Mouse (Mus musculus) intestine, postnatal 0 days (tissue): ENCODE measurements around the gene Actg1. TPM values are rescaled to one million over a fixed set of nuclear protein-coding genes. Genes with fewer than 3 reads are reported as not detected.

Source experiments
- ATAC-seq: fragments of 200-750 bp; cut with Nextera tagmentation; 2 replicates; pipeline ENCODE4 v1.8.0; 2017; ENCODE audit warnings: mild to moderate bottlenecking, moderate TSS enrichment, moderate library complexity
- H3K27ac ChIP-seq: fragments of 300-500 bp; sonication (generic); 2 replicates; pipeline ENCODE4 v1.5.1; 2014; ENCODE audit warnings: mild to moderate bottlenecking, low read depth, low read length, moderate library complexity
- H3K27me3 ChIP-seq: fragments of 300-500 bp; sonication (generic); replicated peaks from 2 replicates; pipeline ENCODE4 v1.6.1; 2014; ENCODE audit warnings: low read length, mixed read lengths; ENCODE audit not compliant: control insufficient read depth, insufficient read depth
- H3K36me3 ChIP-seq: fragments of 300-500 bp; sonication (generic); 2 replicates; pipeline ENCODE4 v1.6.1; 2014; ENCODE audit warnings: mild to moderate bottlenecking, moderate library complexity; ENCODE audit not compliant: control insufficient read depth, insufficient read depth
- H3K4me1 ChIP-seq: fragments of 300-500 bp; sonication (generic); replicated peaks from 2 replicates; pipeline ENCODE4 v1.6.1; 2014; ENCODE audit warnings: antibody characterized with exemption, low read length, mixed read lengths; ENCODE audit not compliant: control insufficient read depth, insufficient read depth
- H3K4me2 ChIP-seq: fragments of 300-500 bp; sonication (generic); replicated peaks from 2 replicates; pipeline ENCODE4 v1.6.1; 2014; ENCODE audit warnings: low read depth, mild to moderate bottlenecking, moderate library complexity
- H3K4me3 ChIP-seq: fragments of 300-500 bp; sonication (generic); 2 replicates; pipeline ENCODE4 v1.5.1; 2014; ENCODE audit warnings: low read depth, low read length
- H3K9ac ChIP-seq: fragments of 300-500 bp; sonication (generic); 2 replicates; pipeline ENCODE4 v1.6.1; 2014; ENCODE audit warnings: mild to moderate bottlenecking, low read depth, low read length
- H3K9me3 ChIP-seq: fragments of 300-500 bp; sonication (generic); 2 replicates; pipeline ENCODE4 v1.6.1; 2016; ENCODE audit warnings: mixed run types; ENCODE audit not compliant: control insufficient read depth
- CTCF ChIP-seq: sonication (generic); IDR thresholded peaks from 2 replicates; pipeline ENCODE4 v1.5.1; 2016; ENCODE audit warnings: low read depth, mild to moderate bottlenecking, control low read depth, antibody characterized with exemption, moderate library complexity
- WGBS: fragments of 180-500 bp; shearing (Covaris S2); extraction: QIAGEN DNeasy Blood & Tissue Kit; methylation state at CpG from one replicate; pipeline ENCODE4 v1.1.7; 2014; 5-methylcytosine and 5-hydroxymethylcytosine counted together
- polyA plus RNA-seq: library from polyadenylated mRNA; unstranded; fragments of >200 nt; fragmentation: Nextera tagmentation; extraction: Ambion mirVana; gene quantifications from 2 replicates; pipeline ENCODE4 v1.2.1, GENCODE M21; 2015

Actg1 gene
- polyA plus RNA-seq, 1 experiment from 2014 or later: 1,513 TPM

GRCm38 (mm10) chr11:120376302-120377160 is 28.2 kb upstream of the Actg1 start:
- Histone ChIP-seq H3K27ac (no peak overlapping the region), H3K4me1 (0 out of 2 replicates have a peak, but pooled peaks cover 3% of the 10 kb centered on the region), H3K9me3 (no peaks in the 10 kb centered on the region), H3K27me3 (no peaks in the 10 kb centered on the region), H3K4me2 (no peak overlapping the region), H3K9ac (no peak overlapping the region), H3K36me3 (peaks cover 70% of the 10 kb centered on the region), H3K4me3 (no peak overlapping the region)
- TF ChIP-seq CTCF: no peak
- ATAC-seq: no peak
- 92% methylated on average over 17 of the region's 17 CpGs for WGBS

- 92% methylated on average over 10 of the region's 10 CpGs for WGBS
- ATAC-seq: no peak
Measured at GRCm38 (mm10) chr11:120375324-120375723, 27.0 kb upstream of the Actg1 start.

DNA sequence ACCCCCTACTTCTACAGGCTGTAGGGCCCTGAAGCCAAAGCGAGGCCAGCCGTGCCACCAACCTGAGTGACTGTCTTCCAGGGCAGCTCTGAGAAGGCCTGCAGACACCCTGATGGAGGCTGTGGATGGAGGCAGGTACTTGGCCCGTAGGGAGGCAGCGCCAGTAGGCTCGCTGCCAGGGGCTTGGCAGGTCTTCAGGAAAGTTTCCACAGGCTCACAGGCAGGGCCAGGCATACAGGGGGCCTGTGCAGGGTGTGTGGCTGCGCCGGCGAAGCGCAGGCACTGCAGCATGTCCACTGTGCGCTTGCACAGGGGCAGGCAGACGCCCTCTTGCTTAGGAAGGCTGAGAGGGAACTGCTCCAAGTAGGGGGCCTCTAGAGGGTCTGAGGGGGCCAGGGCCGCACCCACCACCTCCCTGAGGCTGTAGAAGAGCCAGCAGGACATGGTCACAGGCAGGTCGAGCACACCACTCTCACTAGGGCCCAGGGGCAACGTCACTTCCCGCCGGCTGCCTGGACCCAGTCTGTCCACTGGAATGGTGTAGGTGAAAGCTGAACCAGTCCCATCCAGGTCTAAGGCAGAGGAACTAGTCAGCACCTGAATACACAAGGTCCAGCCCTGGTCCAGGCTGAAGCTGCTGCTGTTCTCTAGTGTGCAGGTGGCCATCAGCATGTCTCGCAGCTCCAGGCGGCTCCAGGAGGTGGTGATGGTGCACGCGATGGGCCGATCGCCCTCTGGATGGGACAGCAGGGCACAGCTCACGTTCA is 25.7 kb upstream of the Actg1 start:
- no peak overlapping the region for H3K4me3 ChIP-seq
- H3K27me3 ChIP-seq: no peaks in the 10 kb centered on the region
- WGBS: 86% methylated on average over 23 of the region's 23 CpGs
- H3K9me3 ChIP-seq: no peaks in the 10 kb centered on the region
- TF ChIP-seq CTCF: no peak
- no peak overlapping the region for H3K9ac ChIP-seq
- H3K27ac ChIP-seq: no peak overlapping the region
- H3K36me3 ChIP-seq: peaks cover 66% of the 10 kb centered on the region
- no peak for ATAC-seq
- H3K4me1 ChIP-seq: 0 out of 2 replicates have a peak, but pooled peaks cover 2% of the 10 kb centered on the region
- H3K4me2 ChIP-seq: no peak overlapping the region

More at GRCm38 (mm10) chr11:120375324-120375723, 27.0 kb upstream of the Actg1 start:
- no peaks in the 10 kb centered on the region for H3K9me3 ChIP-seq
- no peak overlapping the region for H3K9ac ChIP-seq
- no peak for TF ChIP-seq CTCF
- H3K4me1 ChIP-seq: 0 out of 2 replicates have a peak, but pooled peaks cover 3% of the 10 kb centered on the region
- no peak overlapping the region for H3K27ac ChIP-seq
- H3K4me2 ChIP-seq: no peak overlapping the region
- H3K36me3 ChIP-seq: peaks cover 72% of the 10 kb centered on the region
- no peak overlapping the region for H3K4me3 ChIP-seq
- no peaks in the 10 kb centered on the region for H3K27me3 ChIP-seq

DNA sequence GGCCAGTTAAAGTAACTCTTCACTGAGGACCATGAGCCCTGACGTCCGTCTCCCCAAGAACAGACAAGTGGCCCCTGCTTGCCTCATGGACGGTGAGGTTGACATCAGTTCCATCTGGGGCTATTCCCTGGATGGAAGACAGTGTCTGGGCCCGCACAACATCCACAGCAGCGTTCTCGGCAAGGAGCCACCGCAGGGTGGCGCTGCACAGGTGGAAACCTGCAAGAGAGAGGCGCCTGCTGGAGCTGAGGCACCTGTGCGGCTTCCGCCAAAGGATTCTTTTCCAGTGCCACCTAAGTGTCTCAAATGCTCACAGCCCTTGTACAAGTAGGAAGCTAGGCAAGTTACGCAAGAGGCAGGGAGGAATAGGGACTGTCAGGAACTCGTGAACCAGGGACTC is 24.7 kb upstream of the Actg1 start:
- no peak for ATAC-seq
- peaks cover 66% of the 10 kb centered on the region for H3K36me3 ChIP-seq
- 70% methylated on average over 13 of the region's 13 CpGs for WGBS

GRCm38 (mm10) chr11:120369656-120370055 is 21.3 kb upstream of the Actg1 start:
- no peaks in the 10 kb centered on the region for H3K4me1 ChIP-seq
- 32% methylated on average over 8 of the region's 8 CpGs for WGBS
- no peak overlapping the region for H3K27ac ChIP-seq
- H3K4me2 ChIP-seq: no peak overlapping the region
- H3K9me3 ChIP-seq: no peaks in the 10 kb centered on the region
- peak; percentile 63 for ATAC-seq
- no peak overlapping the region for H3K9ac ChIP-seq
- H3K27me3 ChIP-seq: no peaks in the 10 kb centered on the region
- peak; percentile 91 for TF ChIP-seq CTCF
- H3K4me3 ChIP-seq: no peak overlapping the region
- H3K36me3 ChIP-seq: peaks cover 40% of the 10 kb centered on the region

More for the DNA sequence above, 24.7 kb upstream of the Actg1 start:
- H3K4me2 ChIP-seq: no peak overlapping the region
- H3K27ac ChIP-seq: no peak overlapping the region
- peak; percentile 52 for TF ChIP-seq CTCF
- H3K4me3 ChIP-seq: no peak overlapping the region
- H3K4me1 ChIP-seq: no peaks in the 10 kb centered on the region
- H3K27me3 ChIP-seq: no peaks in the 10 kb centered on the region
- H3K9me3 ChIP-seq: no peaks in the 10 kb centered on the region
- H3K9ac ChIP-seq: no peak overlapping the region

DNA sequence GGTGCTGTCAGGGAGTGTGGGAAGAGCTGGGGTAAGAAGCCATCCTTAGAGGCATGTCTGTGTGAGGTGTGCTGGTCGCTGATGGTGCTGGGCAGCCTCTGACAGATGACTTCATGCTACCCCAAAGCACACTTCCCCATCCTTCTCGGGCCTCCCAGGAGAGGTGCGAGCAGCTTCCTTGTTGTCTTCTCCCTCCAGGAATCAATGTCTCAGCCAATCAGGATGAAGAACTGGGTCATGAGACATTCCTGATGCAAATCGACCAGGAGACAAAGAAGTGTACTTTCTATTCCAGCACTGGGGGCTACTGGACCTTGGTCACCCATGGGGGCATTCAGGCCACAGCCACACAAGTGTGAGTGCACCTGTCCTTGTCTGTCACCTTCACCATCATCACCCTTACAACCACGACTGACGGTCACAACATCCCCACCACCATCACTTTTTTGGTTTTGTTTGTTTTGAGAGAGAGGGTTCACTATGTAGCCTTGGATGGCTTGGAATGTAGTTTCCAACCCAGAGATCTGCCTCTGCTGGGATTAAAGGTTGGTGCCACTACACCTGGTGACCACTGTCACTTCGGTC is 18.2 kb upstream of the Actg1 start:
- Histone ChIP-seq H3K9me3 (no peaks in the 10 kb centered on the region), H3K36me3 (peaks cover 12% of the 10 kb centered on the region; the same call in 1 of the 2 replicates), H3K4me1 (no peaks in the 10 kb centered on the region), H3K27ac (no peak overlapping the region), H3K9ac (no peak overlapping the region), H3K4me3 (no peak overlapping the region), H3K4me2 (no peak overlapping the region), H3K27me3 (no peaks in the 10 kb centered on the region)
- 32% methylated on average over 7 of the region's 7 CpGs for WGBS
- TF ChIP-seq CTCF: no peak
- no peak for ATAC-seq
